Mouse (Mus musculus): ENCODE data around the gene Slc51b. TPM values are rescaled to one million over a fixed set of nuclear protein-coding genes. Genes with fewer than 3 reads are reported as not detected.

Gene Slc51b
- total and polyA plus RNA-seq, 2 experiments from 2014 or later: not detected

DNA sequence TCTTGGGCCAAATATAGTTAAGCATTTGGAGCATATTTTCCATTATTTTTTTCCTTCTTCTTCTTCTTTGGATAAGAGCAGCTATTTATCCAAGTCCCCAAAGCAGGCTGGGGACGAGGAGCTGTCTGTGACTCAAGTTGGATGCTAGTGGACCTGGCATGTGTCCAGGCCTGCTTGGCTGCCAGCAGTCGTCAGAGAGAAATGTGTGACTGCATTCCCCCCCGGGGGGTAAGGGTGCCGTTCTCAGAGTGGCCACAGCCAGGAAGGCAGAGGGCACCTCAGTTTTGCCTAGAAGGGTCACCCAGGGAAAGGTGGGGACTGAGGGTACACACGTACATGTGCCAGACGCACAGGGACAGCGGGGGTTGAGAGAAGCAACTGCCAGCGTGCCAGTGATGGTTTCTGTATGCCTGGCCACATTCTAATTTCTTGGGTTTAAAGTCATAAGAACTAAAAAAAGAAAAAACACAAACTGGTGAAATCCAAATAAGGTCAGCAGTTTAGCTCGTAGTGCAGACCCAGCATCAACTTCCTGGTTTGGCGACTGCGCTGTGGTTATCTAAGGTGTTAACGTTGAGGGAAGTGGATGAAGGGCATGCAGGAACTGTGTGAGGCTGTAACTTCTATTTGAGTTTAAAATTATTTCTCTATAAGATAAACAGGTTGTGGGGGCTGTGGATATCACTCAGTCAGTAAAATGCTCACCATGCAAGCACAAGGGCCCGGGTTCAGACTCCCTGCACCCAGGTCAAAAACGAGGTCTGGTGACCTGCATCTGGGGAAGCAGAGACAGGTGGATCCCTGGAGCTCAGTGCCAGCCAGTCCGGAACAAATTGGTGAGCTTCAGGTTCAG lies 18.2 kb downstream of the Slc51b start:
- Histone ChIP-seq H3K4me2 (ENCODE audit: low read depth, low read length) (peak overlapping the region; percentile 48), H3K9me3 (replicated peaks; ENCODE audit: control insufficient read depth, low read length) (no peaks in the 10 kb centered on the region), H3K4me1 (ENCODE audit: control insufficient read depth, insufficient read depth) (peaks cover 3% of the 10 kb centered on the region; the same call in 1 of the 2 replicates), H3K4me3 (ENCODE audit: low read depth, low read length) (peak overlapping the region; percentile 17), H3K36me3 (replicated peaks; ENCODE audit: control insufficient read depth, insufficient read depth, low read length) (no peaks in the 10 kb centered on the region), H3K27ac (ENCODE audit: low read depth) (peak overlapping the region; percentile 21; the same call in 1 of the 2 replicates), H3K27me3 (ENCODE audit: control insufficient read depth, insufficient read depth, low read length) (no peaks in the 10 kb centered on the region), H3K9ac (replicated peaks; ENCODE audit: low read depth, low read length) (no peak overlapping the region)
- TF ChIP-seq EP300 (IDR thresholded peaks at IDR 0.05; ENCODE audit: low read depth) (no peak), CTCF (IDR thresholded peaks at IDR 0.05; ENCODE audit: low read depth) (no peak)
- DNase-seq (ENCODE audit: low spot score) (peak; percentile 84), ATAC-seq (ENCODE audit: insufficient read depth, low read depth) (peak; percentile 62)
- WGBS: 31% methylated on average over 15 of the region's 15 CpGs

DNA sequence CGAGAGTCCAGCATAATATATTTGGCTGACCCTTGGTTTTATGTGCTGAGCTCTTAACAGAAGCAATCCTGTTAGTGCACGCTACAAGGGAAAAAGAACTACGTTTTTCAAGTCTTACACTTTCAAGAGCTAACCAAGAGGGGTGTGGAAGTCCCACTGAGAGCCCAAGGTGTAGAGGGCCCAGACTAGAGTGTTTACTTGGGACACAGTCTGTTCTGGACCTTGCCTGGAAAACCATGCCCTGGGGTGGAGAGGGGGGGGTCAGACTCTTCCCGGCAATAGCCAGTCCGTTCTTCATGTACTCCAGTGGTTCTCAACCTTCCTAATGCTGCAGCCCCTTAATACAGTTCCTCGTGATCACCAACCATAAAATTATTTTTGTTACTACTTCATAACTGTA lies 22.8 kb downstream of the Slc51b start:
- peaks cover 2% of the 10 kb centered on the region; the same call in 1 of the 2 replicates for H3K4me1 ChIP-seq (ENCODE audit: control insufficient read depth, insufficient read depth)
- 0 out of 2 replicates have a peak, but pooled peaks cover 4% of the 10 kb centered on the region for H3K27me3 ChIP-seq (ENCODE audit: control insufficient read depth, insufficient read depth, low read length)
- ATAC-seq (ENCODE audit: insufficient read depth, low read depth) (no peak), DNase-seq (ENCODE audit: low spot score) (no peak)
- WGBS: 83% methylated on average over 6 of the region's 6 CpGs
- no peak overlapping the region for H3K4me2 ChIP-seq (ENCODE audit: low read depth, low read length)
- 0 out of 2 replicates have a peak overlapping the region, but pooled peaks have one; percentile 7 for H3K4me3 ChIP-seq (ENCODE audit: low read depth, low read length)
- TF ChIP-seq CTCF (IDR thresholded peaks at IDR 0.05; ENCODE audit: low read depth) (no peak), EP300 (IDR thresholded peaks at IDR 0.05; ENCODE audit: low read depth) (no peak)
- H3K27ac ChIP-seq (ENCODE audit: low read depth): no peak overlapping the region
- H3K9ac ChIP-seq (replicated peaks; ENCODE audit: low read depth, low read length): no peak overlapping the region
- no peaks in the 10 kb centered on the region for H3K9me3 ChIP-seq (replicated peaks; ENCODE audit: control insufficient read depth, low read length)
- no peaks in the 10 kb centered on the region for H3K36me3 ChIP-seq (replicated peaks; ENCODE audit: control insufficient read depth, insufficient read depth, low read length)

- Histone ChIP-seq H3K4me1 (ENCODE audit: control insufficient read depth, insufficient read depth) (no peaks in the 10 kb centered on the region), H3K4me2 (ENCODE audit: low read depth, low read length) (peak within 1 kb of the TSS; percentile 66), H3K9me3 (replicated peaks; ENCODE audit: control insufficient read depth, low read length) (no peaks in the 10 kb centered on the region), H3K27ac (ENCODE audit: low read depth) (no peak within 1 kb of the TSS), H3K27me3 (ENCODE audit: control insufficient read depth, insufficient read depth, low read length) (0 out of 2 replicates have a peak, but pooled peaks cover 4% of the 10 kb centered on the region), H3K4me3 (ENCODE audit: low read depth, low read length) (peak within 1 kb of the TSS; percentile 48), H3K9ac (replicated peaks; ENCODE audit: low read depth, low read length) (peak within 1 kb of the TSS; percentile 32; the same call in 1 of the 2 replicates), H3K36me3 (replicated peaks; ENCODE audit: control insufficient read depth, insufficient read depth, low read length) (no peaks in the 10 kb centered on the region)
- ATAC-seq (ENCODE audit: insufficient read depth, low read depth): peak; percentile 69
- 2% methylated on average over 24 of the region's 24 CpGs for WGBS
- DNase-seq (ENCODE audit: low spot score): no peak
- TF ChIP-seq EP300 (IDR thresholded peaks at IDR 0.05; ENCODE audit: low read depth): no peak
- TF ChIP-seq CTCF (IDR thresholded peaks at IDR 0.05; ENCODE audit: low read depth): no peak
Measured at GRCm38 (mm10) chr9:65398279-65398678, 24.5 kb downstream of the Slc51b start, which contains the start of gene Rasl12. Gene Rasl12, plus strand, starts transcription at chr9:65398506.

- H3K4me1 ChIP-seq (ENCODE audit: control insufficient read depth, insufficient read depth): peaks cover 7% of the 10 kb centered on the region; the same call in 1 of the 2 replicates
- H3K4me2 ChIP-seq (ENCODE audit: low read depth, low read length): no peak overlapping the region
- DNase-seq (ENCODE audit: low spot score): no peak
- no peak for ATAC-seq (ENCODE audit: insufficient read depth, low read depth)
- TF ChIP-seq CTCF (IDR thresholded peaks at IDR 0.05; ENCODE audit: low read depth): no peak
- no peak for TF ChIP-seq EP300 (IDR thresholded peaks at IDR 0.05; ENCODE audit: low read depth)
- H3K9me3 ChIP-seq (replicated peaks; ENCODE audit: control insufficient read depth, low read length): no peaks in the 10 kb centered on the region
- no peak overlapping the region for H3K27ac ChIP-seq (ENCODE audit: low read depth)
- H3K9ac ChIP-seq (replicated peaks; ENCODE audit: low read depth, low read length): no peak overlapping the region
- peaks cover 23% of the 10 kb centered on the region for H3K27me3 ChIP-seq (ENCODE audit: control insufficient read depth, insufficient read depth, low read length)
- WGBS: 52% methylated on average over 2 of the region's 2 CpGs
- H3K4me3 ChIP-seq (ENCODE audit: low read depth, low read length): no peak overlapping the region
- H3K36me3 ChIP-seq (replicated peaks; ENCODE audit: control insufficient read depth, insufficient read depth, low read length): no peaks in the 10 kb centered on the region
Measured at GRCm38 (mm10) chr9:65394360-65394759, 28.4 kb downstream of the Slc51b start.

DNA sequence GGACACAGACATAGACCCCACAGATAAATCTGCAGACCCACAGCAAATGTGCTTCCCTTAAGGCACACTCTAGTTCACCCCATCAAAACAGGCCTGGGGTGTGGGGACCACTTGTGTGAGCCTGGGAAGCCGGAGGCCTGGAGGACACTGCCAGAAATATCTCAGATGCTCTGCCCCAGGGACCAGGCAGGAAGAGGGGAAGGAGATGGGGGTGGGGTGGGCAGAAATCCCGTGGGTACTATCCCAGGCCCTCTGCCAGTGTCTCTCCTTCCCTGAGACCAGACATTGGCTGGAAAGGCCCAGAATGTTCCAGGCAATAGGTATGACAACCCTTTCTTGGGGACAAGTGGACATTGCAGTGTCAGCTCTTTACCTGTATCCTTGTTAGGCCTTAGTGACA lies 29.1 kb downstream of the Slc51b start:
- Histone ChIP-seq H3K4me1 (ENCODE audit: control insufficient read depth, insufficient read depth) (peaks cover 7% of the 10 kb centered on the region; the same call in 1 of the 2 replicates), H3K9me3 (replicated peaks; ENCODE audit: control insufficient read depth, low read length) (no peaks in the 10 kb centered on the region), H3K4me2 (ENCODE audit: low read depth, low read length) (no peak overlapping the region), H3K9ac (replicated peaks; ENCODE audit: low read depth, low read length) (no peak overlapping the region), H3K4me3 (ENCODE audit: low read depth, low read length) (no peak overlapping the region), H3K27me3 (ENCODE audit: control insufficient read depth, insufficient read depth, low read length) (peaks cover 18% of the 10 kb centered on the region), H3K36me3 (replicated peaks; ENCODE audit: control insufficient read depth, insufficient read depth, low read length) (no peaks in the 10 kb centered on the region), H3K27ac (ENCODE audit: low read depth) (peak overlapping the region; percentile 5; the same call in 1 of the 2 replicates)
- ATAC-seq (ENCODE audit: insufficient read depth, low read depth) (no peak), DNase-seq (ENCODE audit: low spot score) (no peak)
- WGBS: 21% methylated on average over 2 of the region's 2 CpGs
- TF ChIP-seq EP300 (IDR thresholded peaks at IDR 0.05; ENCODE audit: low read depth) (no peak), CTCF (IDR thresholded peaks at IDR 0.05; ENCODE audit: low read depth) (no peak)

Data from heart, postnatal 0 days (tissue).